Mouse (Mus musculus) hindbrain, embryonic 10.5 days (tissue): ENCODE data around the gene Pacrg. TPM values are rescaled to one million over a fixed set of nuclear protein-coding genes. Genes with fewer than 3 reads are reported as not detected.
A peak's percentile ranks its signal among the peaks of the same experiment; 100 is the strongest.

Experiments
- DNase-seq: peaks from one replicate; pipeline ENCODE4 v3.0.0-alpha.2; 2017; ENCODE audit warnings: low spot score
- H3K27ac ChIP-seq: fragments of 300-500 bp; sonication (generic); 2 replicates; pipeline ENCODE4 v1.5.1; 2016; ENCODE audit warnings: mild to moderate bottlenecking, moderate library complexity
- H3K27me3 ChIP-seq: fragments of 300-500 bp; sonication (generic); 2 replicates; pipeline ENCODE4 v1.6.1; 2016; ENCODE audit warnings: mild to moderate bottlenecking; ENCODE audit not compliant: poor library complexity, insufficient read depth, severe bottlenecking
- H3K36me3 ChIP-seq: fragments of 300-500 bp; sonication (generic); 2 replicates; pipeline ENCODE4 v1.6.1; 2016; ENCODE audit warnings: mild to moderate bottlenecking, moderate library complexity
- H3K4me1 ChIP-seq: fragments of 300-500 bp; sonication (generic); replicated peaks from 2 replicates; pipeline ENCODE4 v1.6.1; 2016; ENCODE audit warnings: mild to moderate bottlenecking
- H3K4me3 ChIP-seq: fragments of 300-500 bp; sonication (generic); 2 replicates; pipeline ENCODE4 v1.5.1; 2016; ENCODE audit warnings: mild to moderate bottlenecking, moderate library complexity
- H3K9me3 ChIP-seq: fragments of 300-500 bp; sonication (generic); 2 replicates; pipeline ENCODE4 v1.6.1; 2016; ENCODE audit warnings: mild to moderate bottlenecking, moderate library complexity
- WGBS: fragments of 180-500 bp; shearing (Covaris S2); methylation state at CpG from one replicate; pipeline ENCODE4 v1.1.7; 2016; 5-methylcytosine and 5-hydroxymethylcytosine counted together
- polyA plus RNA-seq: library from polyadenylated mRNA; unstranded; fragments of >200 nt; fragmentation: Nextera tagmentation; extraction: Ambion mirVana; gene quantifications from 2 replicates; pipeline ENCODE4 v1.2.1, GENCODE M21; 2016

Gene Pacrg
- 2.8 and 5.5 TPM in 2 replicates for polyA plus RNA-seq

DNA sequence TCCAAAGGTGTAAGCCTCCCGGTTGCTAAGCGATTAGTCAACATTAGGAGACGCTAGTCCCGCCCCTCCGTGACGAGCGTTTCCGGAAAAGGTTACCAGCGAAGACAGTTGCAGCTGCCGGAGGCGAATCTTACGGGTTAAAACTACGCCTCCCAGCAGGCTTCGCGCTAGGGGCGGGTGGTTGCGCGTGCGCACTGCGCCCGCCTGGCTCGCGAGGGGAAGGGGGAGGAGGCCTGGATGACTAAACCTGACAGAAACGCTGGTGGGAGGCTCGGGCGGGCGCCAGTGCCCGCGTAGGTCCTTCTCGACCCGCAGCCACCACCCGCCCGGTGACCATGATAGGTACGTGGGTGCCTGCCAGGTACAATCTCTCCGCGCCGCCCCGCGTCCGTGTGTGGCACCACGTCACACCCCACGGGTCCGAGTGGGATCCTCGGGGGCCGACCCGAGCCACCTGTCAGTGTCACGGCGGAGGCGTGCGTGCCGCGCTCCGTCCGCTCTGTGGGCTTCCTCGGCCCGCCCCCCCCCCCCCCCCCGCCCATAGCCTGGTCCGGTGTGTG is at the start of gene Pacrg, which contains the start of gene Prkn:
TSS of gene Pacrg (minus strand) at position 164 of the 560 bp plus-strand sequence.
TSS of gene Prkn (plus strand) at position 237 of the 560 bp plus-strand sequence.
- H3K27ac ChIP-seq = peak within 1 kb of the TSS; percentile 87
- peak; percentile 98 for DNase-seq
- peaks cover 6% of the 10 kb centered on the region for H3K4me1 ChIP-seq
- no peaks in the 10 kb centered on the region for H3K9me3 ChIP-seq
- peak within 1 kb of the TSS; percentile 85 for H3K4me3 ChIP-seq
- H3K36me3 ChIP-seq = no peaks in the 10 kb centered on the region
- no peaks in the 10 kb centered on the region for H3K27me3 ChIP-seq
- WGBS = under 1% methylated on average over 57 of the region's 58 CpGs

DNA sequence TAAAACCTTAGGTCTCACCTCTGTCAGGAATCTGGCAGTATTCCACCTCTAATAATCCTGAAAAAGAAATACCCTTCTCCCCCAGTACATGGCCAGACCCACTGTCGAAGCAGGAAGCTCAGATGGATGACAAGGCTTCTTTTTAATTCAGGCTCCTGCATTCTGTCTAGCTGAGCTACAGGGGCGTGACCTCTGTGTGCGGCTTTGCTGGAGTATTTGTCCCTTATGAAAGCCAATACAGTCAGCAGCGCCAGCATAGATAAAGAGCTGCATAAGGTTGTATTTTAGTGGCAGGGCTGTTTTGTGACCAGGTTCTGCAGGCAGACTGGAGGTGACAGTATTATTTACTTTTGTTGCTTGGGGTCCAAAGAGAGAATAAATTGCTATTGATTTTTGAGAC is 47.8 kb upstream of the Pacrg start:
- Histone ChIP-seq H3K27ac (0 out of 2 replicates have a peak overlapping the region, but pooled peaks have one; percentile 23), H3K9me3 (no peaks in the 10 kb centered on the region), H3K4me3 (no peak overlapping the region), H3K36me3 (no peaks in the 10 kb centered on the region), H3K27me3 (no peaks in the 10 kb centered on the region), H3K4me1 (peaks cover 15% of the 10 kb centered on the region)
- peak; percentile 29 for DNase-seq
- WGBS = 14% methylated on average over 4 of the region's 4 CpGs

GRCm38 (mm10) chr17:10882260-10882659 is 42.1 kb upstream of the Pacrg start:
- Histone ChIP-seq H3K4me1 (peaks cover 4% of the 10 kb centered on the region), H3K4me3 (no peak overlapping the region), H3K27ac (no peak overlapping the region), H3K36me3 (no peaks in the 10 kb centered on the region), H3K9me3 (no peaks in the 10 kb centered on the region), H3K27me3 (no peaks in the 10 kb centered on the region)
- DNase-seq = no peak
- 93% methylated on average over 1 of the region's 1 CpGs for WGBS

- H3K36me3 ChIP-seq = no peaks in the 10 kb centered on the region
- no peak overlapping the region for H3K27ac ChIP-seq
- no peak overlapping the region for H3K4me3 ChIP-seq
- WGBS = 89% methylated on average over 5 of the region's 5 CpGs
- H3K9me3 ChIP-seq = no peaks in the 10 kb centered on the region
- H3K27me3 ChIP-seq = no peaks in the 10 kb centered on the region
- no peaks in the 10 kb centered on the region for H3K4me1 ChIP-seq
- no peak for DNase-seq
Observed at GRCm38 (mm10) chr17:10878986-10879385, 38.9 kb upstream of the Pacrg start.

- no peaks in the 10 kb centered on the region for H3K27me3 ChIP-seq
- H3K27ac ChIP-seq = no peak overlapping the region
- H3K9me3 ChIP-seq = no peaks in the 10 kb centered on the region
- H3K36me3 ChIP-seq = no peaks in the 10 kb centered on the region
- DNase-seq = no peak
- WGBS = 87% methylated on average over 7 of the region's 7 CpGs
- H3K4me3 ChIP-seq = no peak overlapping the region
- H3K4me1 ChIP-seq = no peaks in the 10 kb centered on the region
Observed at GRCm38 (mm10) chr17:10874208-10875187, 34.4 kb upstream of the Pacrg start.

DNA sequence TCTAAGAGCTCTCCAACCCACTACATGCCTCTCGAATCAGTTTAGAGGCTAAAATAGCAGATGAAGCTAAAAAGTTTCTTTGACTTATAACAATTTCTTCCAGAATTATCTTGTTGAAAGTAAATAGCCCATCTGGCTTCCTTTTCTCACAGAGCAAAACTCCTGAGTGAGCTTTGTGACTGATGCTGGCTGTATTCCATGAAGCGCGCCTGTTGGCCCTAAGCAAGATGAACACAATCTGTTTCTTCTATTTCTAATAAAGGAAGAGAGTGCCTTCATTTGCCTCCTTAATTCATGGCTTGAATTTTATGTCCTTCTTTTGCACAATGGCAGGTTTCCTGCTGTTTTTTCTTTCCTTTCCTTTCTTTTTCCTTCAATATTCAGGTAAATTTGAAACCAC is 14.1 kb upstream of the Pacrg start:
- no peak overlapping the region for H3K4me3 ChIP-seq

DNA sequence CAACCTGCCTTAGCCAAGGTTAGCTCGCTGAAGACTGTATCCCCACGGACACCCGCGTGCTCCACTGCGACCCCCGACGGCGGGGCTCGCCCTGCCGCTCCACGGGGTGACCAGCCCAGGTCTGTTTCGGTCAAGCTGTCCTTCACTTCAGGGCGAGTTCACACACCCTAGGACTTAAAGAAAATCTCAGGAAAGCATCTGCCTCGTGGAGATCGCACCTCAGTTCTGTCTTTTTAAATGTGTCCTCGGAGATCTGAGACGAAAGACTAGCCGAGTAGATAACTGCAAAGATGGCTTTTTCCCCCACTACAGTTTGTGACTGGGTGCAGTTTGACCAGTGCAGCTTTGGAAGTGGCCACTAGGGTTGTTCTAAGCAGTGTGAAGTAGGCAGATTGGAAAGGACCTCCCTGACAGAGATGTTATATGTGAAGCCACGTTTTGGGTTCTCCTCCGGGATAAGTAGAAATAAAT is 655 bp upstream of the Pacrg start:
- Histone ChIP-seq H3K4me1 (peaks cover 6% of the 10 kb centered on the region), H3K9me3 (no peaks in the 10 kb centered on the region), H3K4me3 (peak overlapping the region; percentile 85), H3K36me3 (no peaks in the 10 kb centered on the region), H3K27ac (peak overlapping the region; percentile 87), H3K27me3 (no peaks in the 10 kb centered on the region)
- peak; percentile 62 for DNase-seq
- 2% methylated on average over 20 of the region's 20 CpGs for WGBS

More for the DNA sequence above, 14.1 kb upstream of the Pacrg start:
- no peak overlapping the region for H3K27ac ChIP-seq
- no peaks in the 10 kb centered on the region for H3K9me3 ChIP-seq
- WGBS = 90% methylated on average over 3 of the region's 3 CpGs
- H3K27me3 ChIP-seq = no peaks in the 10 kb centered on the region
- H3K4me1 ChIP-seq = no peaks in the 10 kb centered on the region
- DNase-seq = no peak
- H3K36me3 ChIP-seq = no peaks in the 10 kb centered on the region

DNA sequence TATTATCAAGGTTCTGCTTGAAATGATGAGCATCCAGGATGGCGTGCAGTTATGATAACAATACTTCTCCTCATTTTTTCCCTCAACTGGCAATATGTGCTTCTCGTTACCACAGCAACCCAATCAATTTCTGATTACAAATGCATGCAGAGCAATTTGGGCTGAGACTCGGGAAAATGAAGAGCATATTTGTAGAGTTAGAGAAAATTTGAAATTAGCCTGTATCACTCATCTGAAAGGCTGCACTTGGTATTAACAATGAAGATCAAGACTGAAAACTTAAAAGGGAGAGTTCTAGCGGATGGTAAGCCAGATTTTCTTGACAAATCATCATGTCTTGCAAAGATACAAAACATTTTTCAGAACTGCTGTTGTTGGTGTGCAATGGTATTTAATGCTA is 21.1 kb downstream of the Pacrg start:
- H3K27me3 ChIP-seq = no peaks in the 10 kb centered on the region
- H3K9me3 ChIP-seq = no peaks in the 10 kb centered on the region
- no peak overlapping the region for H3K4me3 ChIP-seq
- H3K27ac ChIP-seq = no peak overlapping the region
- no peaks in the 10 kb centered on the region for H3K4me1 ChIP-seq
- 83% methylated on average over 4 of the region's 4 CpGs for WGBS
- DNase-seq = no peak
- no peaks in the 10 kb centered on the region for H3K36me3 ChIP-seq

DNA sequence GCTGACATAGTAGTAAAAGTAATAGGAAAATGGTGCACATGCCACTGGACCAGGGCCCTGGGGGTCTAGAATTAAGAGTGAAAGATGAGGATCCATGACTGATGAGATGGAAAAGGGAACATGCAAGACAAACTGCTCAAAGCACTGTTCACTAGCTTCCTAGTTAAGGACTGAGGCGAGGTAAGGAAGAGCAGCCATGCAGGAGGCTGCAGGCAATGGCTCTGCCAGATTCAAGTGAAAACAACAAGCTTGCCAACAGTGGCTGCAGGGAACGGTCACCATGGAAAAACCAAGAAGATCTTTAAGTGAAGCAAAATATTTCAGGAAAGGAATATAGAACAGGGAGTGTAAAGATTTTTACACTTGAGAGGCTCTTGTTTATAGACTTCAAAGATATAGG is 31.5 kb downstream of the Pacrg start:
- no peaks in the 10 kb centered on the region for H3K27me3 ChIP-seq
- H3K36me3 ChIP-seq = no peaks in the 10 kb centered on the region
- no peak for DNase-seq
- no peaks in the 10 kb centered on the region for H3K9me3 ChIP-seq
- no peak overlapping the region for H3K4me3 ChIP-seq
- 74% methylated on average over 2 of the region's 2 CpGs for WGBS
- H3K27ac ChIP-seq = no peak overlapping the region
- no peaks in the 10 kb centered on the region for H3K4me1 ChIP-seq

GRCm38 (mm10) chr17:10807261-10807998 is 32.7 kb downstream of the Pacrg start:
- 86% methylated on average over 13 of the region's 13 CpGs for WGBS
- Histone ChIP-seq H3K4me1 (no peaks in the 10 kb centered on the region), H3K9me3 (no peaks in the 10 kb centered on the region), H3K27ac (no peak overlapping the region), H3K4me3 (no peak overlapping the region), H3K27me3 (no peaks in the 10 kb centered on the region), H3K36me3 (no peaks in the 10 kb centered on the region)
- DNase-seq = no peak

GRCm38 (mm10) chr17:10806692-10807091 is 33.4 kb downstream of the Pacrg start:
- Histone ChIP-seq H3K4me1 (no peaks in the 10 kb centered on the region), H3K27ac (no peak overlapping the region), H3K36me3 (no peaks in the 10 kb centered on the region), H3K27me3 (no peaks in the 10 kb centered on the region), H3K4me3 (no peak overlapping the region), H3K9me3 (no peaks in the 10 kb centered on the region)
- no peak for DNase-seq
- 85% methylated on average over 4 of the region's 4 CpGs for WGBS

DNA sequence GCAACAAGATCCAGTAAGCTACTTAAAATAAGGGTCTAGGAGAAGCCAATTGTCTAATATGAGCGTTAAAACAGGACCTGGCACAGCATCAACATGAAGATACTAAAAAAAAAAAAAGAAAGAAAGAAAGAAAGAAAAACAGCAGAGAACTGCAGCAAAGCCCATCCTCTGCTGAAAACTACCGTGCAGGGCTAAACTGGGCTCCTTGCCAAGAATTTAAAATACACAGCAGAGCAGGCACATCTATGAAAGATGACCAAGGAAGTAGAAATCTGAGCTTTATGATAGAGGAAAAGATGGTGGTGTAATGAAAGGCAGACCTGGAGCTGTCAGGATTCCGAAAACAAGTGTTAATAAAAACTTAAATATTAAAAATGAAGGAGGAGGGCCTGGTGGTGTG is 48.5 kb downstream of the Pacrg start:
- no peaks in the 10 kb centered on the region for H3K4me1 ChIP-seq
- no peak overlapping the region for H3K27ac ChIP-seq
- whole genome bisulfite sequencing = 77% methylated on average over 3 of the region's 3 CpGs
- H3K4me3 ChIP-seq = no peak overlapping the region
- no peaks in the 10 kb centered on the region for H3K9me3 ChIP-seq
- DNase-seq = no peak
- no peaks in the 10 kb centered on the region for H3K36me3 ChIP-seq
- no peaks in the 10 kb centered on the region for H3K27me3 ChIP-seq
